11 mouse cellular contexts compared by ENCODE assay signal in genomic region chr5:106996539-106997244, GRCm38 (mm10). TPM values are rescaled to one million over a fixed set of nuclear protein-coding genes. Genes with fewer than 3 reads are reported as not detected.
DNase-seq lines count a peak whose midpoint lies in the region; ATAC-seq and TF ChIP-seq lines count a peak whose summit lies in the region.
"Had no signal": no experiment of that assay in that cellular context is flagged by ENCODE, and none has a peak within 500 bp of the region (broad histone marks: within the 10 kb centered on the region; RNA-seq: fewer than 3 reads in every experiment).

No protein-coding gene starts in this region.

- TF ChIP-seq EP300 in heart, postnatal 0 days (IDR thresholded peaks at IDR 0.05; ENCODE audit: low read depth) = no peak

- no peak overlapping the region for H3K4me2 ChIP-seq in forebrain, embryonic 16.5 days (ENCODE audit: low read length)
- no peak overlapping the region for H3K4me2 ChIP-seq in heart, postnatal 0 days (ENCODE audit: low read depth, low read length)
- no peak overlapping the region for H3K4me2 ChIP-seq in limb, embryonic 12.5 days
- H3K4me2 ChIP-seq in forebrain, postnatal 0 days (ENCODE audit: low read depth) = no peak overlapping the region
- H3K4me2 ChIP-seq: forebrain, embryonic 15.5 days; lung, embryonic 14.5 days had no signal

- no peak for ATAC-seq in forebrain, embryonic 16.5 days
- no peak for ATAC-seq in heart, postnatal 0 days (ENCODE audit: insufficient read depth, low read depth)
- peak; percentile 55; the same call in 1 of the 2 replicates for ATAC-seq in limb, embryonic 12.5 days (ENCODE audit: insufficient number of reproducible peaks, insufficient read depth, low FRiP score, low TSS enrichment, low read depth)
- ATAC-seq in forebrain, postnatal 0 days = no peak
- ATAC-seq: forebrain, embryonic 15.5 days had no signal

- H3K27ac ChIP-seq in forebrain, embryonic 10.5 days = peak overlapping the region; percentile 60
- no peak overlapping the region for H3K27ac ChIP-seq in forebrain, embryonic 16.5 days (ENCODE audit: low read length)
- 0 out of 2 replicates have a peak overlapping the region, but pooled peaks have one; percentile 1 for H3K27ac ChIP-seq in heart, postnatal 0 days (ENCODE audit: low read depth)
- H3K27ac ChIP-seq in embryonic facial prominence, embryonic 10.5 days (replicated peaks) = peak overlapping the region; percentile 75
- H3K27ac ChIP-seq in limb, embryonic 12.5 days = peak overlapping the region; percentile 73
- H3K27ac ChIP-seq in forebrain, postnatal 0 days (ENCODE audit: low read depth, low read length) = no peak overlapping the region
- H3K27ac ChIP-seq: forebrain, embryonic 15.5 days had no signal

- H3K9me3 ChIP-seq in forebrain, embryonic 10.5 days = no peaks in the 10 kb centered on the region
- no peaks in the 10 kb centered on the region for H3K9me3 ChIP-seq in forebrain, embryonic 16.5 days (ENCODE audit: control insufficient read depth, low read length)
- no peaks in the 10 kb centered on the region for H3K9me3 ChIP-seq in heart, postnatal 0 days (replicated peaks; ENCODE audit: control insufficient read depth, low read length)
- H3K9me3 ChIP-seq in embryonic facial prominence, embryonic 10.5 days = no peaks in the 10 kb centered on the region
- no peaks in the 10 kb centered on the region for H3K9me3 ChIP-seq in limb, embryonic 12.5 days
- H3K9me3 ChIP-seq in forebrain, postnatal 0 days (ENCODE audit: low read length) = no peaks in the 10 kb centered on the region
- H3K9me3 ChIP-seq: forebrain, embryonic 15.5 days had no signal

- no peak for TF ChIP-seq CTCF in heart, postnatal 0 days (IDR thresholded peaks at IDR 0.05; ENCODE audit: low read depth)
- no peak for TF ChIP-seq CTCF in forebrain, postnatal 0 days (IDR thresholded peaks at IDR 0.05; ENCODE audit: low read depth)

- H3K36me3 ChIP-seq in forebrain, embryonic 10.5 days (replicated peaks) = no peaks in the 10 kb centered on the region
- no peaks in the 10 kb centered on the region for H3K36me3 ChIP-seq in forebrain, embryonic 16.5 days (ENCODE audit: control insufficient read depth, insufficient read depth)
- H3K36me3 ChIP-seq in heart, postnatal 0 days (replicated peaks; ENCODE audit: control insufficient read depth, insufficient read depth, low read length) = no peaks in the 10 kb centered on the region
- H3K36me3 ChIP-seq in embryonic facial prominence, embryonic 10.5 days (replicated peaks) = no peaks in the 10 kb centered on the region
- no peaks in the 10 kb centered on the region for H3K36me3 ChIP-seq in limb, embryonic 12.5 days
- no peaks in the 10 kb centered on the region for H3K36me3 ChIP-seq in forebrain, postnatal 0 days (ENCODE audit: insufficient read depth)
- H3K36me3 ChIP-seq: forebrain, embryonic 15.5 days had no signal

- H3K27me3 ChIP-seq in forebrain, embryonic 10.5 days (ENCODE audit: poor library complexity, severe bottlenecking) = no peaks in the 10 kb centered on the region
- no peaks in the 10 kb centered on the region for H3K27me3 ChIP-seq in forebrain, embryonic 16.5 days (replicated peaks; ENCODE audit: control insufficient read depth, insufficient read depth, low read length)
- no peaks in the 10 kb centered on the region for H3K27me3 ChIP-seq in heart, postnatal 0 days (ENCODE audit: control insufficient read depth, insufficient read depth, low read length)
- no peaks in the 10 kb centered on the region for H3K27me3 ChIP-seq in embryonic facial prominence, embryonic 10.5 days (replicated peaks; ENCODE audit: low read depth, poor library complexity, severe bottlenecking)
- H3K27me3 ChIP-seq in limb, embryonic 12.5 days = no peaks in the 10 kb centered on the region
- no peaks in the 10 kb centered on the region for H3K27me3 ChIP-seq in forebrain, postnatal 0 days (ENCODE audit: insufficient read depth, low read length)
- H3K27me3 ChIP-seq: forebrain, embryonic 15.5 days had no signal

- no peak overlapping the region for H3K9ac ChIP-seq in forebrain, embryonic 16.5 days (replicated peaks; ENCODE audit: low read depth, low read length)
- H3K9ac ChIP-seq in heart, postnatal 0 days (replicated peaks; ENCODE audit: low read depth, low read length) = no peak overlapping the region
- H3K9ac ChIP-seq in limb, embryonic 12.5 days (replicated peaks) = no peak overlapping the region
- no peak overlapping the region for H3K9ac ChIP-seq in forebrain, postnatal 0 days
- H3K9ac ChIP-seq: forebrain, embryonic 15.5 days; lung, embryonic 14.5 days had no signal

- DNase-seq in forebrain, embryonic 10.5 days (ENCODE audit: extremely low spot score, low spot score) = no peak
- DNase-seq in heart, postnatal 0 days (ENCODE audit: low spot score) = no peak
- DNase-seq in heart, adult 18-20 months = no peak
- DNase-seq in embryonic facial prominence, embryonic 10.5 days (ENCODE audit: low spot score) = peak; percentile 53
- DNase-seq in forebrain, postnatal 0 days = no peak
- DNase-seq in adipocyte (ENCODE audit: low spot score) = no peak

- H3K4me1 ChIP-seq in forebrain, embryonic 10.5 days = peaks cover 27% of the 10 kb centered on the region
- H3K4me1 ChIP-seq in forebrain, embryonic 16.5 days (replicated peaks; ENCODE audit: control insufficient read depth, insufficient read depth, low read length) = no peaks in the 10 kb centered on the region
- H3K4me1 ChIP-seq in heart, postnatal 0 days (ENCODE audit: control insufficient read depth, insufficient read depth) = peaks cover 5% of the 10 kb centered on the region; the same call in 1 of the 2 replicates
- H3K4me1 ChIP-seq in embryonic facial prominence, embryonic 10.5 days = peaks cover 36% of the 10 kb centered on the region
- H3K4me1 ChIP-seq in limb, embryonic 12.5 days (replicated peaks) = peaks cover 31% of the 10 kb centered on the region
- no peaks in the 10 kb centered on the region for H3K4me1 ChIP-seq in forebrain, postnatal 0 days (ENCODE audit: insufficient read depth)
- H3K4me1 ChIP-seq: forebrain, embryonic 15.5 days had no signal

- no peak overlapping the region for H3K4me3 ChIP-seq in forebrain, embryonic 10.5 days
- H3K4me3 ChIP-seq in forebrain, embryonic 16.5 days (replicated peaks; ENCODE audit: low read length) = no peak overlapping the region
- no peak overlapping the region for H3K4me3 ChIP-seq in heart, postnatal 0 days (ENCODE audit: low read depth, low read length)
- H3K4me3 ChIP-seq in embryonic facial prominence, embryonic 10.5 days = no peak overlapping the region
- H3K4me3 ChIP-seq in limb, embryonic 12.5 days (replicated peaks) = no peak overlapping the region
- no peak overlapping the region for H3K4me3 ChIP-seq in forebrain, postnatal 0 days (ENCODE audit: low read depth, low read length)
- H3K4me3 ChIP-seq: forebrain, embryonic 15.5 days; myocyte had no signal

- WGBS in forebrain, embryonic 10.5 days = 63% methylated on average over 7 of the region's 7 CpGs
- 79% methylated on average over 7 of the region's 7 CpGs for WGBS in forebrain, embryonic 16.5 days
- WGBS in heart, postnatal 0 days = 66% methylated on average over 7 of the region's 7 CpGs
- 45% methylated on average over 7 of the region's 7 CpGs for WGBS in embryonic facial prominence, embryonic 10.5 days
- 45% methylated on average over 7 of the region's 7 CpGs for WGBS in limb, embryonic 12.5 days
- WGBS in forebrain, postnatal 0 days = 76% methylated on average over 7 of the region's 7 CpGs

RNA-seq across cellular contexts. Expression of gene Cdc7, which starts 32.6 kb away (rescaled TPM):
- polyA plus RNA-seq in forebrain, embryonic 10.5 days (2016; fragmentation: Nextera tagmentation; extraction: Ambion mirVana) = 62.5 and 69.4 TPM in 2 replicates
- 48.8 and 50.5 TPM in 2 replicates for polyA plus RNA-seq in forebrain, embryonic 16.5 days (2015; fragmentation: Nextera tagmentation; extraction: Ambion mirVana)
- 8.1 and 10.8 TPM in 2 replicates for total RNA-seq in heart, postnatal 0 days (2014; rRNA removed; ENCODE audit: low replicate concordance)
- 4.0 and 5.5 TPM in 2 replicates for polyA plus RNA-seq in heart, postnatal 0 days (2015; fragmentation: Nextera tagmentation; extraction: Ambion mirVana)
- total RNA-seq in heart, adult 18-20 months (2021) = under 1 TPM; 0.57 to 0.65 TPM
- 63.7 and 65.3 TPM in 2 replicates for polyA plus RNA-seq in embryonic facial prominence, embryonic 10.5 days (2016; fragmentation: Nextera tagmentation; extraction: Ambion mirVana)
- polyA plus RNA-seq in limb, embryonic 12.5 days (2016; fragmentation: Nextera tagmentation; extraction: Ambion mirVana) = 54.7 and 62.5 TPM in 2 replicates
- total RNA-seq in forebrain, postnatal 0 days (2014; rRNA removed) = 29.9 and 36.8 TPM in 2 replicates
- 18.4 and 23.5 TPM in 2 replicates for polyA plus RNA-seq in forebrain, postnatal 0 days (2015; fragmentation: Nextera tagmentation; extraction: Ambion mirVana)

Comparison
In these comparisons a context has a peak if more than half of its experiments do, and no peak if none do; other contexts are left out.
1. H3K27ac ChIP-seq: peak in forebrain, embryonic 10.5 days (single experiment), heart, postnatal 0 days (single experiment), embryonic facial prominence, embryonic 10.5 days (single experiment) and limb, embryonic 12.5 days (single experiment); none in forebrain, embryonic 16.5 days (single experiment) and forebrain, postnatal 0 days (single experiment).